Mouse (Mus musculus) layer of hippocampus, adult 11-12 months (tissue): ENCODE measurements around the gene 1700029J07Rik.
A peak's percentile ranks its signal among the peaks of the same experiment; 100 is the strongest.

ENCODE experiments used
- DNase-seq: peaks from one replicate; pipeline ENCODE4 v3.0.0; 2022; ENCODE audit warnings: low spot score

The 1700029J07Rik gene

GRCm38 (mm10) chr8:45946283-45946682 lies 28.8 kb downstream of the 1700029J07Rik start:
- no peak for DNase-seq

- no peak for DNase-seq
These were observed 38.1 kb downstream of the 1700029J07Rik start for GRCm38 (mm10) chr8:45936986-45937385.

GRCm38 (mm10) chr8:45934582-45935014 lies 40.5 kb downstream of the 1700029J07Rik start, which contains the start of gene Ccdc110:
Gene Ccdc110 (plus strand): TSS chr8:45934619.
- peak; percentile 99 for DNase-seq

GRCm38 (mm10) chr8:45922116-45922515 lies 52.9 kb downstream of the 1700029J07Rik start:
- no peak for DNase-seq

- DNase-seq, result no peak
These were observed 54.7 kb downstream of the 1700029J07Rik start for GRCm38 (mm10) chr8:45920392-45920791.

GRCm38 (mm10) chr8:45918891-45919290 lies 56.2 kb downstream of the 1700029J07Rik start:
- no peak for DNase-seq

GRCm38 (mm10) chr8:45917040-45917679 lies 57.9 kb downstream of the 1700029J07Rik start:
- DNase-seq, result no peak

GRCm38 (mm10) chr8:45916496-45916895 lies 58.6 kb downstream of the 1700029J07Rik start:
- DNase-seq, result no peak

GRCm38 (mm10) chr8:45913707-45914106 lies 61.3 kb downstream of the 1700029J07Rik start:
- no peak for DNase-seq

- no peak for DNase-seq
These were observed 68.8 kb downstream of the 1700029J07Rik start for GRCm38 (mm10) chr8:45906251-45906619.

GRCm38 (mm10) chr8:45905591-45906250 lies 69.3 kb downstream of the 1700029J07Rik start:
- no peak for DNase-seq

GRCm38 (mm10) chr8:45903659-45904058 lies 71.4 kb downstream of the 1700029J07Rik start:
- no peak for DNase-seq
